Mouse (Mus musculus) kidney, postnatal 10 days (tissue): Measurements from ENCODE around the gene Clic5.

Experiments used
- DNase-seq: peaks from one replicate; pipeline ENCODE4 v3.0.0; 2021; ENCODE audit warnings: mixed read lengths

Gene Clic5

GRCm38 (mm10) chr17:44199158-44199557 lies 10.8 kb downstream of the Clic5 start:
- no peak for DNase-seq

- DNase-seq = no peak
Observed at GRCm38 (mm10) chr17:44202952-44203351, 14.6 kb downstream of the Clic5 start.

GRCm38 (mm10) chr17:44204787-44205186 lies 16.4 kb downstream of the Clic5 start:
- DNase-seq = no peak

DNA sequence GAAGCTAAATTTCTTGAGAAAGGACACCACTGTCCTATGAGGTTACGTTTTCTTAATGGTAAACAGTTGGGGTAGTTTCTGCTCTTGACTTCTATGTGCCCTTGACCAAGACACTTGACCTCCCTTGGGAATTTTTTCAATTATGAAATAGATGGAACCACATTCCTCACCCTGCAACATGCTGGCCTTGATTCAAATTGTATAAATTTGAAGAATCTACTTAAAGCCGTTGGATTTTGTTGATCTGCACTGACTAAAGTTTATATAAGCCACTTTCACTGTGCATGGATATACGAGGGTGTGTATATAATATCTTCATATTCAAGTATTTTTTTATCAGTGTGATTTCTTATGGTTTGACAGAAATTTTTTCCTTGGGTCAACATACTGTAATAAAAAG lies 17.2 kb downstream of the Clic5 start:
- DNase-seq = no peak

GRCm38 (mm10) chr17:44208900-44209299 lies 20.5 kb downstream of the Clic5 start:
- no peak for DNase-seq

- DNase-seq = no peak
Observed at GRCm38 (mm10) chr17:44212960-44213619, 24.7 kb downstream of the Clic5 start.

- DNase-seq = no peak
Observed at GRCm38 (mm10) chr17:44215196-44215799, 26.9 kb downstream of the Clic5 start.

- no peak for DNase-seq
Observed at GRCm38 (mm10) chr17:44217185-44217584, 28.8 kb downstream of the Clic5 start.

- DNase-seq = no peak
Observed at GRCm38 (mm10) chr17:44219943-44220342, 31.6 kb downstream of the Clic5 start.

DNA sequence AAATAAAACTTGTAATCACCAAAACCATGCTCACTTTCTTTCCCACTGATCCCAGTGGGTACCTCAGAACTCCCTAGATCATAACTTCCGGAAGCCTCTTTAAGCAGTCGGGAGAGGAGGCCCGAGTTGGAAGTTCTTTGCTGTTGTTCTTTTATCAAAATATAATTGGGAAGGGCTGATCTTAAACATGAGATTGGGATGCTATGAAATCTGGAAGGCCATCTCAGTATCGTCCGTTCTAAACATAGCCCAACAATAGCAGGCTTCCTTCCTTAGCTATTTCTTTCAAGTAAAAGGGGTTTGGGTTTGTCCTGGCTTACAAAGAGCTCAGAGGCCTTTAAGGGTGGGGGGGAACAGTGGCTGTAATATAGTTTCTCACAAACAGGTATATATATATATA lies 40.0 kb downstream of the Clic5 start:
- no peak for DNase-seq

- DNase-seq = peak; percentile 24
Observed at GRCm38 (mm10) chr17:44230083-44230482, 41.7 kb downstream of the Clic5 start.

DNA sequence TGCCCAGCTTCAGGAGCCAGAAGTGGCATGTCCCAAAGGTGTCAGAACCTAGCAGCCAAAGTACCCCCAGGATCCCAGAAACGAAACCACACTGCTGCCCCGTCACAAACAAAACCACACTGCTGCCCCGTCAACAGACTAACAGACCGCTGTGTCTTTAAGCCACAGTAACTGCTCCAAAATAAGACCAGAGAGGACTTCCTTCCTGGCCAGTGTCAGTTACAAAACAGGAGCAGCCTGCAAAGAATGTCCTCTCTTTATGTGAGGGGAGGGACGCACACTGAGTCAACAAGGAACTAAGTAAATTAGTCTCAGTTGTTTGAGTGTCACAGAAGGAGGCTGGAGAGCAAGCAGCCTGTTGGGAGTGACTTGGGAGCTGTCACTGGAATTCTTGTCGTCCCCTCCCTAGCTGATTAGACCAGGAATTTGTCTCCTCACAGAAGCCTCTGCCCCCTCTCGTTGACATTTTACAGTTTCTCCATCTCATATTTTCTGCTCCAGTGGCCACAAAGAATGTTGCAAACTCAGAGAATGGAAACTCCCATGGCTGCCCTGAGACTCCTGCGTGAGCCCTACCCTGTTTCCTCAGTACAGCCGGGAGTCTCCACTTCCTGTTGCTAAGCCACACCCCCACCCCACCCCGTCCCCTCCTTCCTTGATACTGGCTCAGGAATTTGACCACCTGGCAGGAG lies 50.8 kb downstream of the Clic5 start:
- DNase-seq = peak; percentile 79

DNA sequence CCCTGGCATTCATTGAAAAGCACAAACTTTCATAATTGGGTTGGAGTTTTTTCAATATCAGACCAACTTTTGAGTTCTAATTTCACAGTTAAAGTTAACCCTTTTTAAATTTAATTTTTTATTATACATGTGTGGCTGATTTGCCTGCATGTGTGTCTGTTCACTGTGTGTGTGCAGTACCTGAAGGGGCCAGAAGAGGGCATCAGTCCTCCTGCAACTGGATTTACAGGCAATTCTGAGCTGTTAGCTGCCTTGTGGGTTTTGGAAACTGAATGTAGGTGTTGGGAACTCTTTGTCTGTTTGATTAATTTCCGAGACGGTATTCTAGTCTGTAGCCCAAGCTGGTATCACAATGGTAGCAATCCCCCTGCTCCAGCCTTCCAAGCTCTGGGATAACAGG lies 52.4 kb downstream of the Clic5 start:
- no peak for DNase-seq

DNA sequence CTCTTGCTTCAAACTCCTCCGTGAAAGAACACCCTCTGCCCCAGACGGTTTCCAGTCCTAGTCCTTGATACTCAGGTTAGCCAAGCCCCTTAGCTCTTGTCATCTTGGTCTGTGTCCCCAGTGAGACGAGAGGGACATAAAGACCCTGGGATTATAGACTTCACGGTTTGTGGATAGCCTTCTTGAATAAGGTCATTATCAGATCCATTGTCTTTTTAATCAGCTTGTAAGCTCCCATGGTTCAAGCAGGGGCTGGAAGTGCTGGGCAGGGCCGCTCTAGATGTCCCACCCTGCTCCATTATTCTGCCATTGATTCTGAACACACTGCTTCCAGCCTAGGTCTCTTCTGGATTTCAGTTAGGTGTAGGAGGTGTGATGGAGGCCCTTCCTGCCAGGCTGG lies 55.7 kb downstream of the Clic5 start:
- DNase-seq = no peak

DNA sequence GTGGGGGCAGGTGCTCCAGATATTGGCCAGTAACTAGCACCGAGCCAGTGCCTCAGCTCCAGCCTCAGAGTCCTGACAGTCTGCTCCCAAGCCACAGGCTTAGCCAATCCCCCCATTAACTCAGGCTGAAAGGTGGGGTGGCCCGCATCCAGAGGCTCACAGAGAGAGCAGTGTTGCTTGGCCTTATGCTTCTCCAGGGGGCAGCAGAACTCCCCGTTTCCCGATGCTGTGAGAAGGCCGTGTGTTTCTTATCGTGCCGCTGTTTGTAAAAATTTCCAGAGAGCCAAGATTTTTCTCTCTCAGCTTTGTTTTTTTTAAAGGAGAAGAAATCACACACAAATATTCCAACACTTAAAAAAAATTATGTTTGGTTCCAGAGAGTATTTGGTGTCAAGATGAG lies 56.2 kb downstream of the Clic5 start:
- DNase-seq = no peak

DNA sequence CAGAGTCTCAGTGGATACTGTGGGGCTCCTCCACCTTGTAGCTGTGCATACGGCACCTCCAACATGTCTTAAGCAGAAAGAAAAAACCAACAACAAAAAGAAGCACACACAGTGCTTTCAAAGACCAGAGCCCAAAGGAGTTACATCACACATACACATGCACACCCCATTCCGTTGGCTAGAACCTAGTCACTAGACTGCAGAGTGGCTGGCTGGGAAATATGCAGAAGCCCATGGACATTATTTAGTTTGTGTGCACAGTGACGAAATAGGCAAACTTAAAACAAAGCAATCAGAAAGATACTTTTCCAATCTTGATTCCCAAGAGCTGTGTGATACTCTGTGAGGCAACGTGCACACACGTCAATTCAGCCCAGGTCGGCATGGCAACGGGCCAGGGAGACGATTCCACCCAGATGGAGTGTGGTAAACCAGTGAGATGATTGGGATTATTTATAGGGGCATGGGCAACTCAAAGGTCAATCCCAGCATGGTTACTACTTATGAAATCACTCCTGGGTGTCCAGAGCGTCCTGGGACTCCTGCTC lies 57.8 kb downstream of the Clic5 start:
- no peak for DNase-seq

- DNase-seq = no peak
Observed at GRCm38 (mm10) chr17:44249544-44249943, 61.2 kb downstream of the Clic5 start.

DNA sequence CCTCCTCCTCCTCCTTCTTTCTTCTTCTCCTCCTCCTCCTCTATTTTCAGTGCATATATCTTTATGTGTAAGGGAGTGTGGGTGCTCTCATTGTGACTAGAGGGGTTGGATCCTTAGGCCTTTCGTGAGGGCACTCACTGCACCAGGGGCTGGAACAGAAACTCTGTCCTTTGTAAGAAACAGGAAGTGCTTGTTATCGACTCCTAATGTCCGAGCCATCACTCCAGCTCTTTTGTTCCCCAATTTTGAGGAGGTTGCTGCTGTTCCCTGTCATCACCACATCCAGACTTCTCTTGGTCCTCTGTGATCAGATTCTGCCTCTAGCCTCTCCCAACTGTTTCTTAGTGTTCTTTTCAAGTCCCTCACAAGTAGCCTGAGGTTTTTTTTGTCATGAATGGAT lies 64.3 kb downstream of the Clic5 start:
- DNase-seq = no peak

- DNase-seq = no peak
Observed at GRCm38 (mm10) chr17:44254698-44255097, 66.3 kb downstream of the Clic5 start.

DNA sequence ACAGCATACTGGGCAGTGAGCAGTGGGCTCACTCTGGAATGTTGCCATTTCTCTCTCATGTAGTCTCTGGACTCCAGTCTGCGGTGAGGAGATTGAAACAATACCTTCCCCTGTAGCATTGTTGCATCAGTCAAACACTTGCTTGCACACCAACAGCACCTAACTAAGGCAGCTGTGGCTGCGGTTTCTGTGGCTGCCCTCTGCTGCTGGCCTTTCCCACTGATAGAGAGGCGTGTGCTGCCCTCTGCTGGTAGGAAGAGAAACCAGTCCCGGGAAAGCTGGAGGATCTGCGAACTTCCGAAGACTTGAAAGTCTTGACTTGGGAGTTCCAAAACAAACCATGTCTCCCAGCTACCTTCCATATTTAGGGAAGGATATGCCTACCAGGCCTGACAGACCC lies 68.2 kb downstream of the Clic5 start:
- peak; percentile 90 for DNase-seq

GRCm38 (mm10) chr17:44259245-44259644 lies 70.9 kb downstream of the Clic5 start:
- DNase-seq = no peak

GRCm38 (mm10) chr17:44261594-44262202 lies 73.3 kb downstream of the Clic5 start:
- DNase-seq = peak; percentile 87

GRCm38 (mm10) chr17:44270043-44270442 lies 81.7 kb downstream of the Clic5 start:
- no peak for DNase-seq

DNA sequence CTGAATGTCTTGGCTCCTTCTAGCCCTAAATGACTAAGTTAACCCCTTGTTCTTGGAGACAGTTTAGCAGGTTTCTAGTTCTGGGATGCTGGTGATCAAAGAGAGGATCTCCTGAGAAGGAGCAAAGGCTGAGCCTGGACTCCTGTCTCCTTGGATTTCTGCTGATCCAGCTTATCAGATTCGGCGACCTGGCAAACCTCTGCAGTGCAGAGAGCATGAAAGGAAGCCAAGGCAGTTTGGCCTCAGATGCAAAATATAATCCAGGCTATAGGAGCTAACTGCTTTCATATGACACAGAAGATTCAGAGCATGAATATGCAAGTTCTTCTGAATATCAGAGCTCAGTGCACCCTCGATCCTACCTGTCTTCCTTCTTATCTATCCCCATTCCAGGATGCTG lies 83.0 kb downstream of the Clic5 start:
- no peak for DNase-seq
